Mouse (Mus musculus) layer of hippocampus, adult 8-10 months (tissue): ENCODE results near the gene Fbxw4. TPM values are rescaled to one million over a fixed set of nuclear protein-coding genes. Genes with fewer than 3 reads are reported as not detected.
"Not testable (repeated sequence)": the region's sequence is repeated elsewhere in the genome, so short reads cannot be mapped to it uniquely, and the experiment has no call there.

Experiments
- DNase-seq, 2 experiments: peaks; one replicate each; pipeline ENCODE4 v3.0.0; 2022; ENCODE audit warnings: low spot score in 2 of 2
- total RNA-seq, 4 experiments: library from RNA; stranded (reverse); gene quantifications; 2 replicates each; pipeline ENCODE4 v1.2.4; 2022

The Fbxw4 gene
- total RNA-seq, 4 experiments from 2014 or later = 37.7 to 42.2 (median 40.0) TPM

DNA sequence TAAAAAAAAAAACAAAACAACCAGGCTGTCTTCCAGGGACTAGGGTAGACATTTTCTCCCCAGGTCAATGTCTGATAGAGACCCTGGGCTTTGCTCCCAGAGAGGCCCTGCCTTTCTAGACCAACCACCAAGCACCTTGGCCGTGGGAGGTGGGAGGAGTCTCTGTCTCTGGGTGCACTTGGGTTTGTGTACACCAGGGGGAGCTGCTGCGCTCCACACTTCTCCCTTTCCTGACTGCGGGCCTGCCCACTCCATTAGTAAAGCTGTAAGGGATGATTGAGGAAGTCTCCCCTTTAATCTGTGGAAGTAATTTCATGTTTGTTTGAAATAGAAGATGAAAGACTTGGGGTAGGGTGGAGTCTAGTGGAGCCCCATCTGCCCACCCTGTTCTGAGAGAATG, 78.9 kb downstream of the Fbxw4 start:
- peak in 1 of 2 experiments; percentile 60 for DNase-seq

DNA sequence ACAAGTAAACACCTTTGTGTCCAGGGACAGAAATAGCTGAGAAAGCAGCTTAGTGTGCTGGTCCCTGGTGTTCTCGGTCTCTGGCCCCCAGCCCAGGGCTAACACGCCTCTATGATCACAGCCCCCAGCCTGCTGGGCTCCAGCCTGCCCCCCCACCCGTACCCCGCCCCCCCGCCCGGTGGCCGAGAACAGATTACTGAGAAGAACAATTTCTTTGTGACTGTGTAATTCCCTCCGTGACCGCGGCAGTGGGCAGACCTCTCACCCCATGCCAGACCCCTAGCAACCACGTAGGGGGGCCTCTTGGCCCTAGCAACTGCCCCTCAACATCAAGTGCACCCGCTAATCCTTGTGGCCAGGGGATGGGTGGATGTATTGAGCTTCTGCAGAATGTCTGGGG, 79.9 kb downstream of the Fbxw4 start:
- DNase-seq = no peak

DNA sequence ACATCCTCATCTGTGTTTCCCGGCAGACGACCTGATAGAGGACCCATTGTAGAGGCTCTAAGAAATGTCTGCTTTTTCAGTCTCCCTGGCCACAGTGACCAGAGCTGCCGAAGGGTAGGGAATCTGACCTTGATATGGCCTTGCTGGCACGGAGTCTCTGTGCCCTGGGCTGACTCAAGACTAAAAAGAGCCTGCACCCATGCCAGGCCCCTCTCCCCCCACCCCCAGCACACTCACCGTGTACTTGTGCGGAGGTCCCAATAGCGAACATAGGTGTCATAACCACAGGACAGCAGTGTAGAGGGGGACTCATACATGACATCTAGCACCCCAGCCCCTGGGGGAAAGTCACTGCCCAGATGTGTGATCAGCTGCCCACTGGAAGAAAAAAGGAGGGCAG, 80.7 kb downstream of the Fbxw4 start:
- DNase-seq = no peak

DNA sequence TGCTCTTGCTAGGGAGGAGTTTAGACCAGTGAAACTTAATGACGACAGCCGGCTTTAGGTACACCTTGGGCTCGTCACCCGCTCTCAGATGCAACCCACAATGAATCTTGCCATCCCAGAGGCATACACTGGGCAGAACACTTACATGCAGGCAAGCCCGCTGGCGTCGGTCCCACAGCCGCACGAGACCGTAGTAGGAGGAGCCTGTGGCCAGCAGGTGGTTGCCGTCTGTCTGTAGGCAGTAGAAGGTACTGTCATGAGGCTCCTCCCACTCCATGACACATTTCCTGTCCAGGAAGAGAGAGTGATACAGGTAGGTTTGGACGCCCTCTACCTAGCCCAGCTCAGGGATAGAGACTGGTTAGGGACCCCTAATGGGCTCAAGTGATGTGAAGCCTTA, 81.1 kb downstream of the Fbxw4 start:
- DNase-seq = no peak

DNA sequence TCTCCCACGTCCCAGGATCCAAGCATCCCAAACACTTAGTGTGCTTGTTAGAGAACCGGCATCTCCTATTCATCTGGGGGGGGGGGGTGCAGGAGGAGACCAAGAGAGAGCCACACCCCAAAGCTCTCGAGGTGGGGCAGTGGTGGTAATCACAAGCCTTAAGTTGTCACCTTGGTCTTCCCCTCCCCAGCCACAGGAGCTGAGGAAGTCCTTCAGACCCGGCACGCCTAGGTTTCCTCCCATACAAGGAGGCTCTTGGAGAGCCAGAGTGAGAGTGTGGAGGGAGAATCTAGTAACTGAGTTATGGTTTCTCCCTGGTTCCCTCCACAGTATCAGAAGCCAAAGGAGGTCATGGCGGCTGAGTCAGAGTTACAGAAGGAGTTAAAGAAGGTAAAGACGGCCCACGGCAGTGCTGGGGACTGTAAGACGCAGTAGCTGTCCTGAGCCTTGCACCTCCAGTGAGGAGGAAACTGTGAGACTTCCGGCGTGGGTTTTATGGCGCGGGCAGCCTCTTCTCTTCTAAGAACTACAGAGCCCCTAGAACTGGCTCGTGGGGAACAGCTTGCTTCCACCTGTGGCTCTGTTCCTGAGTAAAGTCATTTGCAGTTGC, 82.9 kb downstream of the Fbxw4 start:
- DNase-seq = no peak

DNA sequence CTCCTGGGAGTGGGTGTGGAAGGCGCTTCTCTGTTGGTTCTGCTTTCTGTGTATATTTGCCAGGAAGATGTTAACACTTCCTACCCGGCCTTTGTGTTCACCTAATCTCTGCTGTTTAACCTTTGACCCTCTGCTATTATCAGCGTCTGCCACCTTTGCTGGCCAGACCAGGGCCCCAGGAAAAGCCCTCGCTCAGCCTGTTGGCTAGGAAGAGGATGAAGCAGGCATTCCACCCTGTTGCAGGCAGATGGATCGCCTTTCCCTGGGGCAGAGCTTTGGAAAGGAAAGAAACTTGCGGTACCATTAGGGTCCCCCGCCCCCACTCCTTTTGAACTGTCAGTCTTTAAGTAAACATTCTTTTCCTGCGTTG, 84.5 kb downstream of the Fbxw4 start:
- no peak for DNase-seq

DNA sequence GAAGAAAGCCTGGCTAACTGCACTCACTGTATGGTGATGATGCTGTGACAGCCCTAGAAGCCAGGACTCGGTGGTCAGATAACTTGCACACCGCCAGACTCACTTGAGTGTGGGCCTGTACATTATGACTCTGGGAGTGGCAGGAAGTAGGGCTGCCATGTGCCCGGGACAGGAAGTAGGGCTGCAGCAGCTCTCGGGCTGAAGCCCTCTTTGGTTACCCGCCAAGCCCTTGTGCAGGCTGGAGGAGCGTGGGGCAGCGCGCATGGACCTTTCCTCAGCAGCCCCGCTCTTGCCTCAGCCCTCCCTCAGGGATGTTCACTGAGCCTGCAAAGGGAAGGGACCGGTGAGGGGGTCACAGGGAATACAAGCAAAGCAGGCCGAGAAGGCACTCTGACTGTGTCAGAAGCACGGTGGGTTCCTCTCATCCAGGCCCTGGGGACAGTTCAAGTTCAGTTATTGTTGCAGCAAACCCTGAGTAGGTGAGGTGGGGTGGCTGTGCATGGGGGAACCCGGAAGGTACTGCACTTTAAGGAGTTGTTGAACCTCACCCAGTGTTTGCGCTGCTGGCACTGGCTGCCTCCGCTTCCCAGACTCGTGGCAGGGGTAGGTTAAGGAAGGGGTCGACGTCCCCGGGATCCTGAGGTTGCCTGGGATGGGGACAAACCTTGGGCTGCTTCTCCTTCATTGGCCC, 85.0 kb downstream of the Fbxw4 start:
- no peak for DNase-seq

DNA sequence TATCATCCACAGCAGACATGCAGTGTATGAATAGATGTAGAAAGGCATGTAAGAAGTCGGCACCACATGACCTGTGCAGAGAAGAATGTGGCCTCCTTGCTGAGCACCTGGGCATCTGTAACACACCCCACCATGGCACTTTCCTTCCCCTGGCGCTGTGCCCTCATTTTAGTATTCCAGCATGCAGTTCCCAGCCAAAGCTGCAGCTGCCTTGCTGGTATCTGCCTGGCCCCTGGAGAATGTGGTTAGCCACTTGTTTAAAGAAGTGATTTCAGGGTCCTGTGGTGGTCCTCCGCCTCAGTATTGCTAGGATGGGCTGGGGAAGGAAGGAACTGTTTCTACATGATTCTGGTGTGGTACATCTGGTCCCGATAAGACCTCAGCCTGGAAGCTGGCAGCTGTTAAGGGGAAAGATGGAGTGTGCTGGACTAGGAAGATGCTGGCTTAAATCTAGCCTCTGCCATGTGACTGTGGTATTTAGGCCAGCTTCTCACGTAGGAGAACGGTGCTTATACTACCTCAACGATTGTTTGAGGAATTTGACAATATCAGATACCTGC, 85.7 kb downstream of the Fbxw4 start:
- no peak for DNase-seq

DNA sequence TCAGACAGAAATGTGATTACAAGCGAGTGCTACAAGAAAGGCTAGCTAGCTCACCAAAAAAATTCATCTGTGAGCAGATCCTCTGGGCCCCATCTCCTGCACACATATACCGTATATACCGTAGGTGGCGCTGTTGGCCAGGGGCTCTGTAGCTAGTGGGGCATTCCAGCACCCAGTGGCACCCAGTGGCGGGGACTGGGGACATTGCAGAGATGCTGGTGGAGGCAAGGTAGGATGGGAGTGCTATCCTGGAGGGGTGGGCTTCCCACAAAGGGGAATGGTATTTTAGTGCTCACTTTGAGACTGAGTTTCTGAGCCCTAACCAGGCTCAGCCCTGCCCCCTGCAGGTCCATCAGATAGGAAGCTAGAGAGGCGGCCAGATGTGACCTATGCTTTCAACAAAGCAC, 86.2 kb downstream of the Fbxw4 start:
- peak; percentile 60 to 75 for DNase-seq

DNA sequence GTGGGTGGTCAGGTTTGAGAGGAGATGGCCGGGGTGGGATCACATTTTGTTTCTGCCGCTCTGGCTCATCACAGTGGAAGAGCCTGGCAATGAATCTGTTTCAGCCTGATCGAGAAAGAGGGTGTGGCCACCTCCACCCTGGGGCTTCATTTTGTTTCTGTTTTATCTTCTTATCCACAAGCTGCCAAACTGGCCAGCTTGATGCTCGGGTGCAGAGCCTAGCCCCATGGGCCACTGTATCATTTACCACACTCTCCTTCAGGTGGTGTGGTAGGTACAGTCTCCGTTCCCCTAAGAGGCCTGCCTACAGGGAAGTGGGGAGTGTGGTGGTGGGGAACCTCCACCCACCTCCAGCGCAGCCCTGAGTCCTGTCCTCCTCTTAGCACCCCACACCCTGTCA, 87.1 kb downstream of the Fbxw4 start:
- DNase-seq = no peak

DNA sequence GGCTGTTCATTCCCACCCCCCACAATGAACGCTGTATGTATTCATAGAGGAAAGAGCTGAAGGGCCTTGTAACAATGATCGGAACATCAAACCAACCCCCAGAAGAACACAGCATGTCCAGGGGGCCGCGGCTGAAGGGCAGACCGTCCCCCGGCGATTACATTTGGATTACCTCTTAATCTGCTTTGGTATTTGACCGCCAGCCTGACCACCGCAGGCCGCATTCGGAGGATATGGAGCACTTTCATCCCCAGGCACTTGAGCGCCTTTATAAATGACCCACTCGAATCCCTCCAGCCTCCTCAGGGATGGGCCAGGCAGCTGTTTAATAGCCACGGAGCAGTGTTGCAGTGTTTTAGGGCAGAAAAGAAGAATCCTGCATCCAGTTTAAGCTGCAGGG, 92.7 kb downstream of the Fbxw4 start:
- no peak for DNase-seq

DNA sequence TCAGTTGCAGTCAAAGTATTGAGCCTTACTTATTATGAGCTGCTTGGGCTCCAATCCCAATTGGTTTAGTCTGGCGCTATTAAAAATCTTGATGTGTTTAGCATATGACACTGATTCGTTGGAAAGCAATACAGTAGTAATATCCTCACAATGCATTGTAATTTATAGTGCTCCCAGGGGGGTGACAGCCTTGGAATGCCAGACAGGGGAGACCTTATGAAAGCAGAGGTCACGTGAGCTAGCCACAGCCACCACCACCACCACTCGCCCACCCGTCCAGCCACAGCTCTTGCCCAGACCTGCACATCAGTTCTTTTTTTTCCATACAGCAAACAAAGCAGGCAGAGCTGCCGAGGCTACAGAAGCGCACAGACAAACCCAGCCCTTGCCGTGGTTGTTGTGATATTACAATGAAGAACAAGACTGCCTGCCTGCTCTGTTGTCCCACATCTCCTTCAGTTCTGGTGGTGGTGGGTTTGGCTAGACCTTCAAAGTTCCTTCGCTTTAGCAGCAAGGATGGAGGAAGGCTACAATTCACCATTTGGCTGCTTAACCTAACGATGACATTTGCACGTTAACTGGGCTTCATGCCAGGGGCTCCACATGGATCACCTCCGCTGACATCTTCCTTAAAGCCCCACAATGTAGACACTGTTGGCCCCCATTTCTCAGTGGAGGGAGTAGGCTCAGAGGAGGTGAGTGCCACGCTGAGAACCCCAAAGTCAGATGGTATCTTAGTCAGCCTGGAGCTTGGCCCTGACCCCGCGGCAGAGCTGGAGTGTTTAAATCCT, 94.0 kb downstream of the Fbxw4 start:
- no peak for DNase-seq

DNA sequence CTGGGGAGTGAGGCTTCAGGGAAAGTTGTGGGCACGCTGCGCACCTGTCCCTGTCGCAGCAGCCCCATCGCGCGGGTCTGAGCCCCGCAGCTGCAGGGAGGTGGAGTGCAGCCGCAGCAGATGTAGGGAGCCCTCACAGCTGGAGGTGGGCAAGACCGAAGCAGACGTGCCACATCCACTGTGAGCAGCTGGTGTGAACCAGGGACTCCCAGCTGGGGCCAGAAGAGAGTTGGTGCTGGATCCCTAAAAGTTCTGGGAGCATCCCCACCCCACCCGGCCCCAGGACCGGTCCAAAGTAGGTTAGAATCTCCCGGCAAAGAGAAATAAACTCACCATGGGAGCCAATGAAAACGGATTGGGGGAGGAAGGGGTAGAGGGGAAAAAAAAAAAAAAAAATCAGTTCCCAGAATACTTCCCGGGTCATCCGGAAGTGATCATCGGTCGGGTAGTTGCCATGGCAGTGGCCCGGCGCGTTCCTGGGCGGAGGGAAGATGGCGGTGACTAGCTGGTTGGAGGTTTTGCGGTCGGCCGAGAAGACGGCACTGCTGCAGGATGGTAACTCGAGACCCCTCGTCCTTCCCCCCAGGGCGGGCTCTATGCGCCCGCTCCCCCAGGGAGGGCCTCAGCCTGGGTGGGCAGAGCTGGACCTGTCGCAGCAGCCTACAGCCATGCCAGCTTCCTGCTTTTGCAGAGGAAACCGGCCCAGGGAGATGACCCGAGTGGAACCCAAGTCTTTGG, 99.8 kb downstream of the Fbxw4 start, which contains the start of the genes Poll and Gm17018:
Gene Poll, minus strand, starts transcription at position 379 of the 738 bp plus-strand sequence.
Gene Gm17018, plus strand, starts transcription at position 463 of the 738 bp plus-strand sequence.
- peak; percentile 79 for DNase-seq

DNA sequence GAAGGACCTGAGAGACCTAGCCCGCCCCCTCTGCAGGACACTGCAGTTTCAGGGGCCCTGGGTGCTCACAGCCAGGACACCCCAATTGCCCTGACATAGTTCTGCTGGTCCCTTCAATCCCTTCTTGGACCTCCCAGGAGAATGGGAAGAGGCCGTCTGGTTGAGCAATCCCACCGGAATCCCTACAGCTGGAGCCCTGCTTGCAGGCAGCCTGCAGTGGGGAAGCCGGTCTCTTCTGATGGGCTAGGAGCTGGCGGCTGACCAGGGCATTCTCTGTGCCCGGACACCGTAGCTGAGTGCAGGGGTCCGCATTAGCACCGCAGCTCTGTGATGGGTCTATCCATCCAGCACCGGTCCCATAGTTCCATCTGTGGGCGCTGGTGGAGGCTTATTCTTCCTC, 106.0 kb downstream of the Fbxw4 start:
- no peak for DNase-seq

DNA sequence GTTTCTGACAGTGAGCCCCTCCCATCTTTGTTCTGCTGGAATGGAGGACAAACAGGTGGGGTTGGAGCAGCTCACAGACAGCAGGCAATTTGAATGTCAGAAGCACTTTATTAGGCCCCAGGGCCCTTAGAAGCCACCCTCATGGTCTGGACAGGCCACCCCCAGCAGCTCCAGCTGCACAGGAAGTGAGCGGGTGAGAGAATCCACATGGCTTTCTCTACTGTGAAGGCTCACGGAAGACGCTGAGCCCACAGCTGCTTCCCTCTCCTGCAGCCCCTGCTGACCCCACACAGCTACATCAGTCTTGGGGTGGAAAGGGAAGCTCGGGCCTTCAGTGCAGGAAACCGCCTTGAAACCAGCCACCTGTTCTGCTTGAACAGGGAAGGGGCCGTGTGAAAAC, 107.9 kb downstream of the Fbxw4 start:
- no peak for DNase-seq

DNA sequence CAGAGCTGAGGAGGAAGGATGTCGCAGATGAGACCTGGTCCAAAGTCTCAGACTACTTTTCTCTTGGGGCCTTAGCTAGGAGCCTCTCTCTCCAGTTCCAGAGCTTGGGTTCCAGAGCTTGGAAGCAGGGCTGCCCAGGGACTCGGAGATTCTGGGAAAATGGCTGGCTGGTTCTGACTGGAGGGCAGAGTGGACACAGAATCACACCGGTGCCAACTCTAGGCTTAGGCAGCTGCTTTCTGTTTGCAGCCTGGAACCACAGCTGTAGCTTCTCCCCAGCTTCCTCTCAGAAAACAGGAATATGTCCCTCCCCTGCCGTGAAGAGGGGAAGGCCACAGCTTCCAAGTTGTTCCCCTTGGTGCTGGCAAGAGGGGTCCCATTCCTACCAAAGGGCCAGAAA, 110.2 kb downstream of the Fbxw4 start:
- DNase-seq = no peak

DNA sequence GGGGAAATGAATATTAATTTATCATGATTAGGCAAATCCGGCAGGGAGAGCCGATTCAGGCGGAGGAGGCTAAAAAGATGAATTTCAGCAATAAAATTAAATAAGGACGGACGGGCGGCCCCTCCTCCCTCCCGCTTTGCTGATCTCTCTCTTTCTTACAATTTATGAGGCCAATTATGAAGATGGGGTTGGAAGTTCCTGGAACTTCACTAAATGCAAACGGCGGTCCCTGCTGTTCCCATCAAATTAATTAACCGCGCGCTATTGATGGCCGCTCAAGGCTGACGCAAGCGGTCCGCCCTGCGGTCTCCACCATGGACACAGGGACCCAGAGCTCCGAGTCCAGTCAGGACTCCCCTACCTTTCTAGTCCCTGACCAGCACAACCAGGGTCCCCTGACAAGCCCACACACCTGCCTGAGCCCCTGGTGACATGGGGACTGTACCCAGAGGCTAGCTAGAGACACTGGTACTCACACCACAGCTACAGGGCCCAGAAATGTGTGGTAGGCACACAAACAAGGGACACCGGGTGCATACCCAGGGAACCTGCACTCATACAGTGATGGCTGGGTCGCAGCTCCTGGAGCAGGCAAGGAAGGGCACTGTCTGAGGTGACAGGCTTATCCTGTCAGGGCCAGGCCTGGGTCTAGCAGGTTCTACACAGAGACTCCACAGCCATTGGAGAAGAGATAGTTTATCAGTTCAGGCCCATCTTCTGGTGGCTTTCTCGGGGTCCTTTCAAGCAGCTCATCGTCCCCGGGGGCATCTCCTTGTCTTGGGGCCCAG, 110.8 kb downstream of the Fbxw4 start:
- DNase-seq = no peak

DNA sequence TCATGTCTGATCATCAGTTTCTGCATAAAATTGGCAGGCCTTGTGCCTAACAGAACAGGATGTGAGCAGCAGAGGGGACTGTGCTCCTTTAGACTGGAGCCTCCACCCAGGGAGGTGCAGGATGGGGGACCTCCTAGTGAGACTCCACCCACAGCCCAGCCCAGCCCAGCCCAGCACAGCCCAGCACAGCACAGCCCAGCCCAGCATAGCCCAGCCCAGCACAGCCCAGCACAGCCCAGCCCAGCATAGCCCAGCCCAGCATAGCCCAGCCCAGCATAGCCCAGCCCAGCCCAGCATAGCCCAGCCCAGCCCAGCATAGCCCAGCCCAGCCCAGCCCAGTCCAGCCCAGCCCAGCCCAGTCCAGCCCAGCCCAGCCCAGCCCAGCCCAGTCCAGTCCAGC, 111.9 kb downstream of the Fbxw4 start:
- not testable (repeated sequence) for DNase-seq

DNA sequence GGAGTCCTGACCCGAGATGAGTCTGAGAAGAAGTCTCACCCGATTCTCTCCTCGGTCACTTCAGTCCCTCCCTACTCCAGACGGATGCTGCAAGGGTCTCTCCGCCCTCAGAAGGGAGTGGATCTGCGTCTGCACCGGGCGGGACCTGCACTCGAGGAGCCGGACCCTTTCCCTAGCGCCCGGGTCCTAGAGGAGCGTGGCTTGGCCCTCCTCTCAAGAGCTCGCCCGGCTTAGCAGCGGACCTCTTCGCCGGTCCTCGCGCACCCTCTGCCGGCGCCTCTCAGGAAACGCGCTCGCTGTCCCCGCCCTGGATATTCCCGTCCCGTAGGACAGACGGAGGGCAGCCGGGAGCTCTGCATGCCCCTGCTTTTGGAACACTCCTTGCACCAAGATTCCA, 115.2 kb downstream of the Fbxw4 start:
- peak in 1 of 2 experiments; percentile 81 for DNase-seq

DNA sequence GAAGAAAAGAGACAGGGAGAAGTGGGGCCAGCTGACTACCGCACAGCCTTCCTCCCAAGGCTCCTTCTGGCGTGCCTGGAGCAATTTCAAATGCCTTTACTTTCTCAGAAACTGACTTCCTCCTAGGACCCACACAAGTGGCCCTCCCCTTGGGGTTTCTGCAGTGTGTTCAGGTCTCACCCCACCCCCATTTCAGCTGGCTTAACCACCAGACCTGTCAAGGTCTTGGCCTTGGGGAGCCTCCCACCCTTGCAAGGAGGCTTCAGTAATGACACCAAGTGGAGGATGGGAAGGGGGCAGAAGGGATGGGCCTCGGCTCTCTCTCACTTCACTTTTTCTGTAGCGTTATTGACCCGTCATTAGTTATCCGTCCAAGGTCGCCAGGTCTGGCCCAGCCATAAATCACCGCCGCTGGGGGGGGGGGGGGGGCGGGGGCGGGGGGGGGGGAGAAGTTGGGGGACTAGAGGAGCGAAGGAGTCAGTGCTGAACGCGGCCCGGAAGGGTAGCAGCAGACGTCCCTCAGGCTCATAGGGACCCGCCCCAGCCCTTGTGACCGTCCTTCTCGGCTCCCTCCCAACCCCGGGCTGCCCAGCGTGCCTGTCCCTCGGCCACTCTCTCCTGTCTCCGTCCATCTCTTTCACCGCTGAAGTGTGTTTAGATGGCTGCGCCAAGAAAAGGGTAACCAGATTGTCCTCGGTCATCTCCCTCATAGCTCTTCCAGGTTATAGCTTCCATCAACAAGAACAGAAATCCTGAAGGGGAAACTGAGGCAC, 115.8 kb downstream of the Fbxw4 start:
- no peak for DNase-seq
